Mouse (Mus musculus): ENCODE measurements at regions not wholly inside any gene's neighbourhood (a gene's known extent, or its start where the extent isn't known, plus 50 kb on each side); places are given as distances from the start of the nearest gene placed in this dataset.

DNA sequence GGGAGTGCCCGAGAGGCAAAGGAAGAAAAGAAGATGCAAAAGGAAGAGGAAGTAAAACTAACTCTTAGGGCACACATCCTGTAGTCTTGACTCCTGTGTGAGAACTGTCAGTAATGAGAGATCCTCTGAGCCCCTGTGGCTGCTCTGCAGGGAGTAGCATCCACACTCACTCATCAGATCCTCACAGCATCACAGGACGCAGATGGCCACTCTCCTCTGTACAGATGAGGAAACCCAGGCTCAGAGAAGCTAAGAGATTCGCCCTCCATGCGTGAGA lies 117.0 kb upstream of the Habp2 start:
- TF ChIP-seq CTCF (IDR thresholded peaks at IDR 0.05; ENCODE audit: low read depth) (no peak), EP300 (IDR thresholded peaks at IDR 0.05; ENCODE audit: low read depth) (no peak)
